Comparison of ENCODE assay signal across 18 mouse cellular contexts in genomic region chr3:67352763-67353149, GRCm38 (mm10). TPM values are rescaled to one million over a fixed set of nuclear protein-coding genes. Genes with fewer than 3 reads are reported as not detected.
DNase-seq lines count a peak whose midpoint lies in the region; ATAC-seq and TF ChIP-seq lines count a peak whose summit lies in the region.
"Had no signal": no experiment of that assay in that cellular context is flagged by ENCODE, and none has a peak within 500 bp of the region (broad histone marks: within the 10 kb centered on the region; RNA-seq: fewer than 3 reads in every experiment).

No protein-coding gene starts in this region.

- no peaks in the 10 kb centered on the region for H3K36me3 ChIP-seq in neural tube, embryonic 12.5 days
- no peaks in the 10 kb centered on the region for H3K36me3 ChIP-seq in hindbrain, embryonic 16.5 days (ENCODE audit: control insufficient read depth, insufficient read depth, low read length)
- H3K36me3 ChIP-seq in neural tube, embryonic 14.5 days (ENCODE audit: control insufficient read depth, insufficient read depth, low read length), result no peaks in the 10 kb centered on the region

- no peak overlapping the region for H3K4me3 ChIP-seq in gastrocnemius, adult 2 months
- no peak overlapping the region for H3K4me3 ChIP-seq in neural tube, embryonic 12.5 days
- H3K4me3 ChIP-seq in hindbrain, embryonic 16.5 days (ENCODE audit: low read length), result no peak overlapping the region
- H3K4me3 ChIP-seq in neural tube, embryonic 14.5 days (ENCODE audit: low read depth, low read length), result no peak overlapping the region
- H3K4me3 ChIP-seq: embryonic facial prominence, embryonic 13.5 days; limb, embryonic 10.5 days; liver, embryonic 13.5 days had no signal

- no peak overlapping the region for H3K9ac ChIP-seq in neural tube, embryonic 12.5 days
- H3K9ac ChIP-seq in hindbrain, embryonic 16.5 days (ENCODE audit: low read depth, low read length), result no peak overlapping the region
- H3K9ac ChIP-seq in neural tube, embryonic 14.5 days (replicated peaks; ENCODE audit: low read depth, low read length), result no peak overlapping the region
- H3K9ac ChIP-seq: embryonic facial prominence, embryonic 13.5 days; liver, embryonic 13.5 days had no signal

- H3K27me3 ChIP-seq in neural tube, embryonic 12.5 days (replicated peaks), result no peaks in the 10 kb centered on the region
- H3K27me3 ChIP-seq in hindbrain, embryonic 16.5 days (replicated peaks; ENCODE audit: control insufficient read depth, insufficient read depth, low read length), result no peaks in the 10 kb centered on the region
- no peaks in the 10 kb centered on the region for H3K27me3 ChIP-seq in neural tube, embryonic 14.5 days (ENCODE audit: control insufficient read depth, insufficient read depth, low read length)
- H3K27me3 ChIP-seq: embryonic facial prominence, embryonic 13.5 days; liver, embryonic 13.5 days had no signal

- TF ChIP-seq CTCF in gastrocnemius, adult 2 months (IDR thresholded peaks at IDR 0.05), result no peak

- H3K27ac ChIP-seq in gastrocnemius, adult 2 months, result no peak overlapping the region
- H3K27ac ChIP-seq in neural tube, embryonic 12.5 days, result no peak overlapping the region
- no peak overlapping the region for H3K27ac ChIP-seq in hindbrain, embryonic 16.5 days (ENCODE audit: low read depth, low read length)
- H3K27ac ChIP-seq in neural tube, embryonic 14.5 days (ENCODE audit: low read depth, low read length), result no peak overlapping the region
- H3K27ac ChIP-seq: embryonic facial prominence, embryonic 13.5 days; limb, embryonic 10.5 days; liver, embryonic 13.5 days; stomach, postnatal 0 days had no signal

- ATAC-seq in neural tube, embryonic 12.5 days (ENCODE audit: low FRiP score, low read depth), result peak; percentile 14; the same call in 1 of the 2 replicates
- peak; percentile 68 for ATAC-seq in hindbrain, embryonic 16.5 days
- ATAC-seq in neural tube, embryonic 14.5 days (ENCODE audit: low read depth), result peak; percentile 52; the same call in 1 of the 2 replicates
- no peak for ATAC-seq in erythroid progenitor cell, adult 5-6 weeks (replicated peaks; ENCODE audit: low FRiP score, poor library complexity, severe bottlenecking)

- intact Hi-C loops in gastrocnemius, adult 2 months (cut with DNase I), result loop anchor here (1.0 to 5.0 kb wide), 3 partner anchors 26 to 215 kb away; partner anchors contain the start of gene Gfm1

- no peaks in the 10 kb centered on the region for H3K9me3 ChIP-seq in neural tube, embryonic 12.5 days
- H3K9me3 ChIP-seq in hindbrain, embryonic 16.5 days (ENCODE audit: control insufficient read depth, low read length), result no peaks in the 10 kb centered on the region
- H3K9me3 ChIP-seq in neural tube, embryonic 14.5 days (ENCODE audit: control insufficient read depth, low read length), result no peaks in the 10 kb centered on the region
- H3K9me3 ChIP-seq: embryonic facial prominence, embryonic 13.5 days; limb, embryonic 10.5 days; liver, embryonic 13.5 days had no signal

- 96% methylated on average over 3 of the region's 3 CpGs for WGBS in neural tube, embryonic 12.5 days
- 87% methylated on average over 3 of the region's 3 CpGs for WGBS in hindbrain, embryonic 16.5 days
- WGBS in neural tube, embryonic 14.5 days, result 89% methylated on average over 3 of the region's 3 CpGs

- H3K4me2 ChIP-seq in neural tube, embryonic 12.5 days (replicated peaks), result no peak overlapping the region
- H3K4me2 ChIP-seq in hindbrain, embryonic 16.5 days (ENCODE audit: low read length), result no peak overlapping the region
- no peak overlapping the region for H3K4me2 ChIP-seq in neural tube, embryonic 14.5 days (ENCODE audit: low read depth, low read length)
- H3K4me2 ChIP-seq: embryonic facial prominence, embryonic 13.5 days; liver, embryonic 13.5 days had no signal

- DNase-seq in gastrocnemius, adult 2 months, result peak; percentile 22
- no peak for DNase-seq in gastrocnemius, adult 8-10 months (ENCODE audit: low spot score in 2 of 2)
- DNase-seq in neural tube, embryonic 10.5 days (ENCODE audit: extremely low spot score, low spot score), result no peak
- DNase-seq: liver, embryonic 13.5 days had no signal

- no peaks in the 10 kb centered on the region for H3K4me1 ChIP-seq in neural tube, embryonic 12.5 days
- H3K4me1 ChIP-seq in hindbrain, embryonic 16.5 days (ENCODE audit: control insufficient read depth, insufficient read depth, low read depth, low read length), result no peaks in the 10 kb centered on the region
- no peaks in the 10 kb centered on the region for H3K4me1 ChIP-seq in neural tube, embryonic 14.5 days (ENCODE audit: control insufficient read depth, insufficient read depth, low read length)
- H3K4me1 ChIP-seq: embryonic facial prominence, embryonic 13.5 days; limb, embryonic 10.5 days; liver, embryonic 13.5 days had no signal

RNA-seq across cellular contexts. Expression of gene Mlf1, which starts 21.1 kb away (rescaled TPM):
- 100 to 1,000 TPM; 363 to 411 TPM for total RNA-seq in gastrocnemius, adult 2 months (2021)
- 100 to 1,000 TPM; 179 to 386 (median 241) TPM for total RNA-seq in gastrocnemius, adult 8-10 months (2022)
- 17.6 and 19.5 TPM in 2 replicates for polyA plus RNA-seq in neural tube, embryonic 12.5 days (2016; fragmentation: Nextera tagmentation; extraction: Ambion mirVana)
- polyA plus RNA-seq in hindbrain, embryonic 16.5 days (2015; fragmentation: Nextera tagmentation; extraction: Ambion mirVana), result 35.2 and 35.8 TPM in 2 replicates
- polyA plus RNA-seq in neural tube, embryonic 14.5 days (2014; fragmentation: Nextera tagmentation; extraction: Ambion mirVana), result 16.2 and 16.3 TPM in 2 replicates
- total RNA-seq in erythroid progenitor cell, adult 5-6 weeks (2015; ENCODE audit: low replicate concordance), result not detected in 2 replicates
- not detected in 2 replicates for total RNA-seq in erythroid progenitor cell, adult 5-6 weeks (2017; ENCODE audit: low replicate concordance)

RNA-seq across cellular contexts. Expression of gene Gm17402, which starts 22.2 kb away (rescaled TPM):
- not detected for total RNA-seq in gastrocnemius, adult 2 months (2021)
- not detected for total RNA-seq in gastrocnemius, adult 8-10 months (2022)
- polyA plus RNA-seq in neural tube, embryonic 12.5 days (2016; fragmentation: Nextera tagmentation; extraction: Ambion mirVana), result not detected in 2 replicates
- not detected in 2 replicates for polyA plus RNA-seq in hindbrain, embryonic 16.5 days (2015; fragmentation: Nextera tagmentation; extraction: Ambion mirVana)
- polyA plus RNA-seq in neural tube, embryonic 14.5 days (2014; fragmentation: Nextera tagmentation; extraction: Ambion mirVana), result not detected in 2 replicates
- total RNA-seq in erythroid progenitor cell, adult 5-6 weeks (2015; ENCODE audit: low replicate concordance), result not detected in 2 replicates
- total RNA-seq in erythroid progenitor cell, adult 5-6 weeks (2017; ENCODE audit: low replicate concordance), result not detected in 2 replicates
- total RNA-seq: granulocyte monocyte progenitor cell, adult 5-6 weeks; layer of hippocampus, postnatal 10 days had no signal
- polyA plus RNA-seq: C2C12; embryonic facial prominence, embryonic 13.5 days; frontal cortex, adult 2 months; heart, embryonic 14.5 days; kidney, adult 2 months; limb, embryonic 10.5 days; liver, embryonic 13.5 days; stomach, postnatal 0 days; urinary bladder, adult 2 months had no signal

Comparison
In these comparisons a context has a peak if more than half of its experiments do, and no peak if none do; other contexts are left out.
1. RNA of gene Mlf1, which starts 21.1 kb away (total RNA-seq): 363 to 411 TPM in gastrocnemius, adult 2 months and 179 to 386 TPM in gastrocnemius, adult 8-10 months; not detected in erythroid progenitor cell, adult 5-6 weeks; every median in the first group is over 100 times any median in the second.